Mouse (Mus musculus): ENCODE results near the gene Bcor. TPM values are rescaled to one million over a fixed set of nuclear protein-coding genes. Genes with fewer than 3 reads are reported as not detected.

Bcor gene
- polyA plus RNA-seq, 1 experiment from 2014 or later, result 4.0 TPM

- H3K36me3 ChIP-seq (replicated peaks; ENCODE audit: insufficient read depth, low read length), result no peaks in the 10 kb centered on the region
- TF ChIP-seq EP300 (IDR thresholded peaks at IDR 0.05; ENCODE audit: low read depth), result no peak
- no peak for TF ChIP-seq CTCF (IDR thresholded peaks at IDR 0.05; ENCODE audit: low read depth)
- no peaks in the 10 kb centered on the region for H3K9me3 ChIP-seq (ENCODE audit: low read length)
- H3K4me2 ChIP-seq (ENCODE audit: low read depth, low read length), result peak overlapping the region; percentile 79
- DNase-seq (peak; percentile 34), ATAC-seq (no peak)
- no peak overlapping the region for H3K9ac ChIP-seq (replicated peaks)
- H3K4me3 ChIP-seq (ENCODE audit: low read depth, low read length), result no peak overlapping the region
- 11% methylated on average over 24 of the region's 24 CpGs for WGBS (ENCODE audit: insufficient replicate concordance)
- H3K27me3 ChIP-seq (ENCODE audit: insufficient read depth, low read length), result peaks cover 51% of the 10 kb centered on the region
- H3K27ac ChIP-seq (ENCODE audit: low read depth), result no peak overlapping the region
- H3K4me1 ChIP-seq (ENCODE audit: insufficient read depth), result peaks cover 7% of the 10 kb centered on the region; the same call in 1 of the 2 replicates
Observed at GRCm38 (mm10) chrX:12129230-12129629, 30.9 kb downstream of the Bcor start.

GRCm38 (mm10) chrX:12128165-12129083, 31.7 kb downstream of the Bcor start:
- ATAC-seq (peak; percentile 23; the same call in 1 of the 2 replicates), DNase-seq (peak; percentile 52)
- Histone ChIP-seq H3K4me1 (ENCODE audit: insufficient read depth) (peaks cover 11% of the 10 kb centered on the region; the same call in 1 of the 2 replicates), H3K9ac (replicated peaks) (peak overlapping the region; percentile 59), H3K4me3 (ENCODE audit: low read depth, low read length) (peak overlapping the region; percentile 46), H3K36me3 (replicated peaks; ENCODE audit: insufficient read depth, low read length) (no peaks in the 10 kb centered on the region), H3K4me2 (ENCODE audit: low read depth, low read length) (peak overlapping the region; percentile 79), H3K27ac (ENCODE audit: low read depth) (0 out of 2 replicates have a peak overlapping the region, but pooled peaks have one; percentile 12), H3K9me3 (ENCODE audit: low read length) (no peaks in the 10 kb centered on the region), H3K27me3 (ENCODE audit: insufficient read depth, low read length) (peaks cover 48% of the 10 kb centered on the region)
- no peak for TF ChIP-seq CTCF (IDR thresholded peaks at IDR 0.05; ENCODE audit: low read depth)
- TF ChIP-seq EP300 (IDR thresholded peaks at IDR 0.05; ENCODE audit: low read depth), result no peak
- WGBS (ENCODE audit: insufficient replicate concordance), result 1% methylated on average over 31 of the region's 72 CpGs

GRCm38 (mm10) chrX:12127799-12128164, 32.4 kb downstream of the Bcor start:
- ATAC-seq (no peak), DNase-seq (no peak)
- Histone ChIP-seq H3K4me1 (ENCODE audit: insufficient read depth) (peaks cover 14% of the 10 kb centered on the region; the same call in 1 of the 2 replicates), H3K27me3 (ENCODE audit: insufficient read depth, low read length) (peaks cover 43% of the 10 kb centered on the region), H3K27ac (ENCODE audit: low read depth) (0 out of 2 replicates have a peak overlapping the region, but pooled peaks have one; percentile 12), H3K9ac (replicated peaks) (peak overlapping the region; percentile 59), H3K36me3 (replicated peaks; ENCODE audit: insufficient read depth, low read length) (no peaks in the 10 kb centered on the region), H3K4me2 (ENCODE audit: low read depth, low read length) (peak overlapping the region; percentile 79), H3K9me3 (ENCODE audit: low read length) (no peaks in the 10 kb centered on the region), H3K4me3 (ENCODE audit: low read depth, low read length) (peak overlapping the region; percentile 46)
- no peak for TF ChIP-seq CTCF (IDR thresholded peaks at IDR 0.05; ENCODE audit: low read depth)
- no peak for TF ChIP-seq EP300 (IDR thresholded peaks at IDR 0.05; ENCODE audit: low read depth)
- 3% methylated on average over 29 of the region's 37 CpGs for WGBS (ENCODE audit: insufficient replicate concordance)

GRCm38 (mm10) chrX:12127106-12127670, 33.0 kb downstream of the Bcor start:
- Histone ChIP-seq H3K36me3 (replicated peaks; ENCODE audit: insufficient read depth, low read length) (no peaks in the 10 kb centered on the region), H3K27me3 (ENCODE audit: insufficient read depth, low read length) (peaks cover 43% of the 10 kb centered on the region), H3K9me3 (ENCODE audit: low read length) (no peaks in the 10 kb centered on the region), H3K27ac (ENCODE audit: low read depth) (no peak overlapping the region), H3K4me2 (ENCODE audit: low read depth, low read length) (peak overlapping the region; percentile 79), H3K4me3 (ENCODE audit: low read depth, low read length) (peak overlapping the region; percentile 46; the same call in 1 of the 2 replicates), H3K4me1 (ENCODE audit: insufficient read depth) (peaks cover 13% of the 10 kb centered on the region; the same call in 1 of the 2 replicates), H3K9ac (replicated peaks) (no peak overlapping the region)
- DNase-seq, result no peak
- no peak for ATAC-seq
- 4% methylated on average over 23 of the region's 24 CpGs for WGBS (ENCODE audit: insufficient replicate concordance)
- TF ChIP-seq EP300 (IDR thresholded peaks at IDR 0.05; ENCODE audit: low read depth) (no peak), CTCF (IDR thresholded peaks at IDR 0.05; ENCODE audit: low read depth) (no peak)

DNA sequence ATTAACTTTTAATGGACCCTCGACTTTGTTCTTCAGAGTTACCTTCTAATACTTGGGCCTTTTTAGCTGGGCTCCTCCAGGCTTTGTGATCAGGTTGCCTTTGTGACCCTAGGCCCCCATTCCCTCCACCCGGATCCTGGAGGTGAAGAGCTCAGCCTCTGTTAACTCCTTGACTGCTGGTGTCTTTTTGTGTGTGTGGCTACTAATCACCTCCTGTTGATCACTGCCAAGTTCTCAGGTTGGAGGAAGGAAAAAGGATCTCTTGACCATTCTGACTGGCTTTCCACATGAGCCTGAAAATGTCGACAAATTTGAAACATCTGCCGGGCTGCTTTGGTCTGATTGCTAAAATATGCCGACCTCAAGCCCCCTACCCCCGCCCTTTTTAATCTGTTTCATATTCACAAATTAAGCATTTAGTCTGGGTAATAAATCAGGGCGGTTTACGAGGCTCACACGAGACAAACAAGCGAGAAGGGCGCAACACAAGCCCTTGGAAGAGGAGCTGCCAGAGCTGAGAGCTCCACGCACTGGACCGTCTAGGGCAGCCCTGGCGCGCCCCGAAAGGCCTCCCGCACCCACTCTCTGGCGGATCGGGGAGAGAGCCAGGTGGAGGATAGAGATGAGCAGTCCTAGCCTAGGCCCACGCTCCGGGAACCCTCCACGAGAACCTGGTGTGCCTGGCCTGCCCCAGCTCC, 33.6 kb downstream of the Bcor start:
- TF ChIP-seq CTCF (IDR thresholded peaks at IDR 0.05; ENCODE audit: low read depth) (no peak), EP300 (IDR thresholded peaks at IDR 0.05; ENCODE audit: low read depth) (no peak)
- H3K4me2 ChIP-seq (ENCODE audit: low read depth, low read length), result peak overlapping the region; percentile 79
- no peak overlapping the region for H3K9ac ChIP-seq (replicated peaks)
- no peak for DNase-seq
- H3K9me3 ChIP-seq (ENCODE audit: low read length), result no peaks in the 10 kb centered on the region
- H3K36me3 ChIP-seq (replicated peaks; ENCODE audit: insufficient read depth, low read length), result no peaks in the 10 kb centered on the region
- WGBS (ENCODE audit: insufficient replicate concordance), result 46% methylated on average over 22 of the region's 22 CpGs
- no peak for ATAC-seq
- H3K4me1 ChIP-seq (ENCODE audit: insufficient read depth), result peaks cover 11% of the 10 kb centered on the region; the same call in 1 of the 2 replicates
- H3K27ac ChIP-seq (ENCODE audit: low read depth), result no peak overlapping the region
- H3K4me3 ChIP-seq (ENCODE audit: low read depth, low read length), result no peak overlapping the region
- H3K27me3 ChIP-seq (ENCODE audit: insufficient read depth, low read length), result peaks cover 43% of the 10 kb centered on the region

All from liver, postnatal 0 days (tissue).